In genomic region chr7:97082219-97083101, GRCm38 (mm10) we compare ENCODE assay signal across 8 mouse cellular contexts. TPM values are rescaled to one million over a fixed set of nuclear protein-coding genes. Genes with fewer than 3 reads are reported as not detected.
A peak's percentile ranks its signal among the peaks of the same experiment; 100 is the strongest.
DNase-seq lines count a peak whose midpoint lies in the region; ATAC-seq and TF ChIP-seq lines count a peak whose summit lies in the region.

No protein-coding gene starts in this region.

- TF ChIP-seq POLR2A in testis, adult 2 months (IDR thresholded peaks at IDR 0.05; ENCODE audit: control insufficient read depth, low read depth, low read length), result peak; percentile 61; the same call in 1 of the 2 replicates

- peak; percentile 57; the same call in 1 of the 2 replicates for ATAC-seq in embryonic facial prominence, embryonic 15.5 days (ENCODE audit: insufficient number of reproducible peaks, low FRiP score, low TSS enrichment, low read depth)
- ATAC-seq in heart, embryonic 12.5 days (ENCODE audit: insufficient number of reproducible peaks, low FRiP score), result peak; percentile 79
- peak; percentile 73 for ATAC-seq in kidney, embryonic 14.5 days (ENCODE audit: low FRiP score, low TSS enrichment)
- ATAC-seq in liver, embryonic 15.5 days (ENCODE audit: insufficient read depth), result peak; percentile 19

- no peaks in the 10 kb centered on the region for H3K79me2 ChIP-seq in C2C12 (ENCODE audit: control insufficient read depth, insufficient read depth)

- no peaks in the 10 kb centered on the region for H3K9me3 ChIP-seq in embryonic facial prominence, embryonic 15.5 days (replicated peaks)
- H3K9me3 ChIP-seq in heart, embryonic 12.5 days (replicated peaks), result no peaks in the 10 kb centered on the region
- H3K9me3 ChIP-seq in kidney, embryonic 14.5 days (ENCODE audit: control insufficient read depth, low read length), result no peaks in the 10 kb centered on the region
- no peaks in the 10 kb centered on the region for H3K9me3 ChIP-seq in liver, embryonic 15.5 days (replicated peaks)

- no peak for TF ChIP-seq CTCF in C2C12 (IDR thresholded peaks at IDR 0.05; ENCODE audit: control insufficient read depth, insufficient read depth, insufficient read length)
- no peak for TF ChIP-seq CTCF in testis, adult 2 months (IDR thresholded peaks at IDR 0.05; ENCODE audit: control insufficient read depth, insufficient read depth, insufficient replicate concordance, low read depth, low read length)

- peak overlapping the region; percentile 49 for H3K4me3 ChIP-seq in C2C12 (ENCODE audit: insufficient read depth, poor library complexity, severe bottlenecking)
- peak overlapping the region; percentile 86 for H3K4me3 ChIP-seq in embryonic facial prominence, embryonic 15.5 days (replicated peaks)
- H3K4me3 ChIP-seq in heart, embryonic 12.5 days, result peak overlapping the region; percentile 97
- peak overlapping the region; percentile 89 for H3K4me3 ChIP-seq in kidney, embryonic 14.5 days (ENCODE audit: low read length)
- H3K4me3 ChIP-seq in liver, embryonic 15.5 days (replicated peaks), result peak overlapping the region; percentile 88
- peak overlapping the region; percentile 89 for H3K4me3 ChIP-seq in testis, adult 2 months (ENCODE audit: control insufficient read depth, low read depth, low read length)

- DNase-seq in adrenal gland, adult 2 months, result peak; percentile 80
- peak; percentile 17 to 18 for DNase-seq in natural killer cell, adult 2 months (ENCODE audit: low spot score in 2 of 2)

- H3K27me3 ChIP-seq in C2C12 (ENCODE audit: control insufficient read depth, insufficient read depth, insufficient read length), result no peaks in the 10 kb centered on the region
- no peaks in the 10 kb centered on the region for H3K27me3 ChIP-seq in embryonic facial prominence, embryonic 15.5 days
- no peaks in the 10 kb centered on the region for H3K27me3 ChIP-seq in heart, embryonic 12.5 days (replicated peaks)
- no peaks in the 10 kb centered on the region for H3K27me3 ChIP-seq in kidney, embryonic 14.5 days (ENCODE audit: control insufficient read depth, insufficient read depth, low read length)
- H3K27me3 ChIP-seq in liver, embryonic 15.5 days, result no peaks in the 10 kb centered on the region
- no peaks in the 10 kb centered on the region for H3K27me3 ChIP-seq in testis, adult 2 months (ENCODE audit: control insufficient read depth, insufficient read depth, low read length)

- WGBS in embryonic facial prominence, embryonic 15.5 days, result under 1% methylated on average over 35 of the region's 40 CpGs
- under 1% methylated on average over 35 of the region's 40 CpGs for WGBS in heart, embryonic 12.5 days
- under 1% methylated on average over 40 of the region's 40 CpGs for WGBS in kidney, embryonic 14.5 days
- 1% methylated on average over 40 of the region's 40 CpGs for WGBS in liver, embryonic 15.5 days (ENCODE audit: insufficient replicate concordance)

- H3K9ac ChIP-seq in embryonic facial prominence, embryonic 15.5 days, result peak overlapping the region; percentile 76
- H3K9ac ChIP-seq in heart, embryonic 12.5 days, result peak overlapping the region; percentile 97
- H3K9ac ChIP-seq in kidney, embryonic 14.5 days (ENCODE audit: low read depth, low read length), result peak overlapping the region; percentile 97
- peak overlapping the region; percentile 87 for H3K9ac ChIP-seq in liver, embryonic 15.5 days

- peak overlapping the region; percentile 84 for H3K27ac ChIP-seq in embryonic facial prominence, embryonic 15.5 days (replicated peaks)
- peak overlapping the region; percentile 94 for H3K27ac ChIP-seq in heart, embryonic 12.5 days (ENCODE audit: poor library complexity, severe bottlenecking)
- peak overlapping the region; percentile 95 for H3K27ac ChIP-seq in kidney, embryonic 14.5 days (ENCODE audit: low read depth, low read length)
- H3K27ac ChIP-seq in liver, embryonic 15.5 days (replicated peaks), result peak overlapping the region; percentile 77
- H3K27ac ChIP-seq in testis, adult 2 months (ENCODE audit: control insufficient read depth, insufficient read depth, low read depth, low read length), result peak overlapping the region; percentile 98

- no peaks in the 10 kb centered on the region for H3K79me3 ChIP-seq in C2C12 (ENCODE audit: low read depth)

- peaks cover 18% of the 10 kb centered on the region for H3K4me1 ChIP-seq in embryonic facial prominence, embryonic 15.5 days
- H3K4me1 ChIP-seq in heart, embryonic 12.5 days (replicated peaks), result peaks cover 19% of the 10 kb centered on the region
- peaks cover 38% of the 10 kb centered on the region for H3K4me1 ChIP-seq in kidney, embryonic 14.5 days (ENCODE audit: control insufficient read depth, insufficient read depth, low read length)
- H3K4me1 ChIP-seq in liver, embryonic 15.5 days (replicated peaks), result peaks cover 44% of the 10 kb centered on the region
- H3K4me1 ChIP-seq in testis, adult 2 months (ENCODE audit: control insufficient read depth, insufficient read depth, low read length), result peaks cover 15% of the 10 kb centered on the region

- H3K36me3 ChIP-seq in C2C12 (ENCODE audit: control insufficient read depth, insufficient read depth), result no peaks in the 10 kb centered on the region
- H3K36me3 ChIP-seq in embryonic facial prominence, embryonic 15.5 days, result no peaks in the 10 kb centered on the region
- H3K36me3 ChIP-seq in heart, embryonic 12.5 days, result no peaks in the 10 kb centered on the region
- H3K36me3 ChIP-seq in kidney, embryonic 14.5 days (ENCODE audit: control insufficient read depth, insufficient read depth, low read length), result no peaks in the 10 kb centered on the region
- H3K36me3 ChIP-seq in liver, embryonic 15.5 days (replicated peaks), result no peaks in the 10 kb centered on the region
- no peaks in the 10 kb centered on the region for H3K36me3 ChIP-seq in testis, adult 2 months (ENCODE audit: control insufficient read depth, insufficient read depth, low read length)

- H3K4me2 ChIP-seq in embryonic facial prominence, embryonic 15.5 days (replicated peaks), result peak overlapping the region; percentile 89
- H3K4me2 ChIP-seq in heart, embryonic 12.5 days, result peak overlapping the region; percentile 69
- H3K4me2 ChIP-seq in kidney, embryonic 14.5 days (replicated peaks; ENCODE audit: low read depth, low read length), result peak overlapping the region; percentile 64
- peak overlapping the region; percentile 98 for H3K4me2 ChIP-seq in liver, embryonic 15.5 days

- H3ac ChIP-seq in C2C12 (ENCODE audit: control insufficient read depth, insufficient read length, low read depth), result peak overlapping the region; percentile 77

TF ChIP-seq in C2C12, 6 proteins besides CTCF, POLR2A, EP300 and RAD21:
- TF ChIP-seq FOSL1 (IDR thresholded peaks at IDR 0.05; ENCODE audit: insufficient read depth, low read length, poor library complexity, severe bottlenecking) (no peak), MYOD1 (IDR thresholded peaks at IDR 0.05; ENCODE audit: control insufficient read depth, insufficient read length, low read depth) (no peak), MAX (IDR thresholded peaks at IDR 0.05) (peak; percentile 20), CEBPB (IDR thresholded peaks at IDR 0.05; ENCODE audit: low read depth) (no peak)

RNA-seq across cellular contexts. Expression of gene Gab2, which starts 1.1 kb away (rescaled TPM):
- 1.8 TPM for polyA plus RNA-seq in C2C12 (2012; fragmentation: generic; extraction: Trizol)
- 10 to 100 TPM; 18.0 to 21.9 TPM for total RNA-seq in adrenal gland, adult 2 months (2021)
- polyA plus RNA-seq in adrenal gland, adult 2 months (2012; rRNA removed), result 7.6 and 8.2 TPM in 2 replicates
- 6.0 and 6.2 TPM in 2 replicates for polyA plus RNA-seq in embryonic facial prominence, embryonic 15.5 days (2015; fragmentation: Nextera tagmentation; extraction: Ambion mirVana)
- polyA plus RNA-seq in heart, embryonic 12.5 days (2016; fragmentation: Nextera tagmentation; extraction: Ambion mirVana), result 10.9 and 11.5 TPM in 2 replicates
- polyA plus RNA-seq in kidney, embryonic 14.5 days (2014; fragmentation: Nextera tagmentation; extraction: Ambion mirVana), result 7.8 and 12.1 TPM in 2 replicates
- polyA plus RNA-seq in liver, embryonic 15.5 days (2015; fragmentation: Nextera tagmentation; extraction: Ambion mirVana), result 1.9 and 2.3 TPM in 2 replicates
- polyA plus RNA-seq in testis, adult 2 months (2012; rRNA removed), result 23.3 and 28.3 TPM in 2 replicates

Comparison
In these comparisons a context has a peak if more than half of its experiments do, and no peak if none do; other contexts are left out.
1. Peak in every context shown above with its lines: DNase-seq, ATAC-seq, H3K4me3 ChIP-seq and H3K27ac ChIP-seq.
2. ATAC-seq: peak in every context shown above with its lines; median percentile 79 in heart, embryonic 12.5 days; 73 in kidney, embryonic 14.5 days; 57 in embryonic facial prominence, embryonic 15.5 days; 19 in liver, embryonic 15.5 days.